Comparison of ENCODE assay signal across 8 mouse cellular contexts in the genomic region with DNA sequence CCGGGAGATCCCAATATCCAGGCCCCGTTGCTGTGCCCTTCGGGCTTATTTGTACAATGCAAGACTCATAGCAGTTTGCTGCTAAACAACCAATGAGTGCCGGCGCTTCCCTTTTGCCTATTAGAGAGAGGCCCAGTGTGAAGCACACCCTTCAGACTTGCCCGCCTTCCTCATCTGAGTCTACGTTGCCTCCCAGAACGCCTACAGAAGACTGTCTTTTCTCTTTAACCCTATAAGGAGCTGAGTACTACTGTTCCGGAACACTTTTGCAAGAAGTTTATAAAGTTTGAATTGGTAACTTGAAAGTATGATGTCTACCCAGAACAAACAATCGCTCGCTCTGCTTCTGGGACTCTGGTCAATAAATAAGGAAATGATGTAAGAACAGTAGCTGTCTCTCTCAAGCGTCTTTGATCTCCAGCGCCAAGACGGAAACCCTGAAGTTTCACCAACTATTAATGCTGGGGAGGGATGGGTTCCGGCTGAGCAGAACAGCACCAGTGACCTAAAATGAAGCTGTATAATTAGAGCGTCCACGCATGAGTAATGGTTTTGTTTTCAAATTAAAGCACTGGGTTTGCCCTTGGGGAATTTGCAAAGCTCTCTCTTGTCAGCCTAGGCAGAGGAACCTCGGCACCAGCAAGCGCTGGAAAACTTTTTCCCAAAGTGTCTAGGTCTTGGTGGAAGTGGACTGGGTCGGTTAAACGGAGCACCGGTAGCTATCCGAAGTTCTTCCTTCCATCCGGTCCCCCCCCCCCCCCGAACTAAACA. TPM values are rescaled to one million over a fixed set of nuclear protein-coding genes. Genes with fewer than 3 reads are reported as not detected.
DNase-seq lines count a peak whose midpoint lies in the region.

No protein-coding gene starts in this region.

- no peaks in the 10 kb centered on the region for H3K27me3 ChIP-seq in erythroblast, embryonic 14.5 days (ENCODE audit: control insufficient read depth)
- H3K27me3 ChIP-seq in megakaryocyte, embryonic 14.5 days (replicated peaks): no peaks in the 10 kb centered on the region

- H3K36me3 ChIP-seq in erythroblast, embryonic 14.5 days (ENCODE audit: control insufficient read depth): peaks cover 41% of the 10 kb centered on the region
- H3K36me3 ChIP-seq in megakaryocyte, embryonic 14.5 days (replicated peaks; ENCODE audit: low read length): peaks cover 29% of the 10 kb centered on the region

- H3K4me1 ChIP-seq in erythroblast, embryonic 14.5 days (ENCODE audit: control insufficient read depth): peaks cover 67% of the 10 kb centered on the region
- peaks cover 50% of the 10 kb centered on the region for H3K4me1 ChIP-seq in megakaryocyte, embryonic 14.5 days

- no peaks in the 10 kb centered on the region for H3K9me3 ChIP-seq in erythroblast, embryonic 14.5 days (ENCODE audit: control insufficient read depth, low read length)
- H3K9me3 ChIP-seq in megakaryocyte, embryonic 14.5 days: no peaks in the 10 kb centered on the region

- peak; percentile 58 to 64 for DNase-seq in CD8-positive naive resting alpha-beta T cell, adult 2 months (ENCODE audit: low read depth in 2 of 2, low spot score in 2 of 2)
- peak; percentile 65 to 90 for DNase-seq in adrenal gland, adult (ENCODE audit: inconsistent age in 2 of 2, low spot score in 1 of 2)
- peak; percentile 71 to 75 for DNase-seq in heart, postnatal 10 days
- DNase-seq in kidney, postnatal 36 days: peak; percentile 58 to 59
- peak; percentile 5 for DNase-seq in right cerebral cortex, postnatal 4 days
- DNase-seq in cerebellum, adult 11 months: no peak

- intact Hi-C loops in heart, postnatal 10 days (cut with DNase I): loop anchor here (1.0 to 5.0 kb wide), 3 partner anchors 40 to 695 kb away; partner anchors contain the start of genes Casd1 and Pon3

- peak overlapping the region; percentile 77 for H3K4me3 ChIP-seq in erythroblast, embryonic 14.5 days (replicated peaks)
- peak overlapping the region; percentile 95 for H3K4me3 ChIP-seq in megakaryocyte, embryonic 14.5 days (replicated peaks)

RNA-seq across cellular contexts. Expression of gene Pon2, which starts 0.7 kb away (rescaled TPM):
- polyA plus RNA-seq in erythroblast, embryonic 14.5 days (2012): 3.5 and 6.4 TPM in 2 replicates
- total RNA-seq in heart, postnatal 10 days (2021): 10 to 100 TPM; 26.7 to 27.3 TPM
- polyA plus RNA-seq in megakaryocyte, embryonic 14.5 days (2012; ENCODE audit: insufficient read depth, low replicate concordance): 10.8 and 24.3 TPM in 2 replicates

RNA-seq across cellular contexts. Expression of gene Pon3, which starts 41.4 kb away (rescaled TPM):
- 0.02 TPM in 1 of 2 replicates, not detected in the other for polyA plus RNA-seq in erythroblast, embryonic 14.5 days (2012)
- total RNA-seq in heart, postnatal 10 days (2021): 10 to 100 TPM; 26.1 to 28.3 TPM
- polyA plus RNA-seq in megakaryocyte, embryonic 14.5 days (2012; ENCODE audit: insufficient read depth, low replicate concordance): 1.5 and 2.2 TPM in 2 replicates
